Mouse (Mus musculus) forebrain, postnatal 0 days (tissue): ENCODE results near the gene Wdr11. TPM values are rescaled to one million over a fixed set of nuclear protein-coding genes. Genes with fewer than 3 reads are reported as not detected.

Experiments used
- ATAC-seq: fragments of 200-750 bp; cut with Nextera tagmentation; 2 replicates; pipeline ENCODE4 v1.8.0; 2017; ENCODE audit warnings: mild to moderate bottlenecking, moderate library complexity
- DNase-seq: peaks from one replicate; pipeline ENCODE4 v3.0.0-alpha.2; 2015
- H3K27ac ChIP-seq: fragments of 300-500 bp; sonication (generic); 2 replicates; pipeline ENCODE4 v1.5.1; 2014; ENCODE audit warnings: low read depth, mild to moderate bottlenecking, antibody characterized with exemption, low read length, moderate library complexity, mixed read lengths
- H3K27me3 ChIP-seq: fragments of 300-500 bp; sonication (generic); 2 replicates; pipeline ENCODE4 v1.6.1; 2014; ENCODE audit warnings: mild to moderate bottlenecking, low read length, mixed read lengths; ENCODE audit not compliant: insufficient read depth
- H3K36me3 ChIP-seq: fragments of 300-500 bp; sonication (generic); 2 replicates; pipeline ENCODE4 v1.6.1; 2014; ENCODE audit warnings: mild to moderate bottlenecking, moderate library complexity; ENCODE audit not compliant: insufficient read depth
- H3K4me1 ChIP-seq: fragments of 300-500 bp; sonication (generic); 2 replicates; pipeline ENCODE4 v1.6.1; 2014; ENCODE audit warnings: antibody characterized with exemption; ENCODE audit not compliant: insufficient read depth
- H3K4me2 ChIP-seq: fragments of 300-500 bp; sonication (generic); 2 replicates; pipeline ENCODE4 v1.6.1; 2014; ENCODE audit warnings: low read depth, mild to moderate bottlenecking, moderate library complexity
- H3K4me3 ChIP-seq: fragments of 300-500 bp; sonication (generic); 2 replicates; pipeline ENCODE4 v1.5.1; 2014; ENCODE audit warnings: low read depth, low read length, mixed read lengths
- H3K9ac ChIP-seq: fragments of 300-500 bp; sonication (generic); 2 replicates; pipeline ENCODE4 v1.6.1; 2014; ENCODE audit warnings: mild to moderate bottlenecking
- H3K9me3 ChIP-seq: fragments of 300-500 bp; sonication (generic); 2 replicates; pipeline ENCODE4 v1.6.1; 2016; ENCODE audit warnings: low read length
- CTCF ChIP-seq: sonication (generic); IDR thresholded peaks from 2 replicates; pipeline ENCODE4 v1.5.1; 2016; ENCODE audit warnings: antibody characterized with exemption, control low read depth, low read depth
- WGBS: fragments of 180-500 bp; shearing (Covaris S2); extraction: QIAGEN DNeasy Blood & Tissue Kit; methylation state at CpG from one replicate; pipeline ENCODE4 v1.1.7; 2014; 5-methylcytosine and 5-hydroxymethylcytosine counted together
- polyA plus RNA-seq: library from polyadenylated mRNA; unstranded; fragments of >200 nt; fragmentation: Nextera tagmentation; extraction: Ambion mirVana; gene quantifications from 2 replicates; pipeline ENCODE4 v1.2.1, GENCODE M21; 2015
- total RNA-seq: library from RNA; depleted of rRNA; stranded (reverse); fragments of >200 nt; gene quantifications from 2 replicates; pipeline ENCODE4 v1.2.3, GENCODE M21; 2014

Wdr11 gene
- total and polyA plus RNA-seq, 2 experiments from 2014 or later, result 29.5 to 42.6 TPM

- 93% methylated on average over 2 of the region's 2 CpGs for WGBS
- DNase-seq (no peak), ATAC-seq (no peak)
- Histone ChIP-seq H3K4me2 (no peak overlapping the region), H3K36me3 (peaks cover 24% of the 10 kb centered on the region), H3K9me3 (no peaks in the 10 kb centered on the region), H3K4me1 (peaks cover 7% of the 10 kb centered on the region; the same call in 1 of the 2 replicates), H3K4me3 (no peak overlapping the region), H3K9ac (no peak overlapping the region), H3K27me3 (no peaks in the 10 kb centered on the region), H3K27ac (no peak overlapping the region)
- TF ChIP-seq CTCF, result no peak
These were observed 5.5 kb downstream of the Wdr11 start for GRCm38 (mm10) chr7:129597186-129597585.

- DNase-seq (no peak), ATAC-seq (no peak)
- Histone ChIP-seq H3K4me3 (no peak overlapping the region), H3K27ac (no peak overlapping the region), H3K27me3 (no peaks in the 10 kb centered on the region), H3K9me3 (no peaks in the 10 kb centered on the region), H3K9ac (no peak overlapping the region), H3K36me3 (peaks cover 77% of the 10 kb centered on the region), H3K4me2 (no peak overlapping the region), H3K4me1 (no peaks in the 10 kb centered on the region)
- 95% methylated on average over 8 of the region's 8 CpGs for WGBS
- no peak for TF ChIP-seq CTCF
These were observed 14.6 kb downstream of the Wdr11 start for GRCm38 (mm10) chr7:129606291-129606690.

- H3K36me3 ChIP-seq, result peaks cover 50% of the 10 kb centered on the region
- no peak overlapping the region for H3K4me3 ChIP-seq
- H3K27me3 ChIP-seq, result no peaks in the 10 kb centered on the region
- no peak overlapping the region for H3K9ac ChIP-seq
- 97% methylated on average over 5 of the region's 5 CpGs for WGBS
- no peaks in the 10 kb centered on the region for H3K4me1 ChIP-seq
- H3K27ac ChIP-seq, result no peak overlapping the region
- no peak overlapping the region for H3K4me2 ChIP-seq
- no peak for DNase-seq
- H3K9me3 ChIP-seq, result no peaks in the 10 kb centered on the region
- TF ChIP-seq CTCF, result no peak
- no peak for ATAC-seq
These were observed 29.5 kb downstream of the Wdr11 start for GRCm38 (mm10) chr7:129621141-129621540.

- TF ChIP-seq CTCF, result no peak
- 96% methylated on average over 7 of the region's 7 CpGs for WGBS
- H3K27me3 ChIP-seq, result no peaks in the 10 kb centered on the region
- ATAC-seq (no peak), DNase-seq (no peak)
- H3K36me3 ChIP-seq, result peaks cover 73% of the 10 kb centered on the region
- no peak overlapping the region for H3K4me2 ChIP-seq
- H3K4me3 ChIP-seq, result no peak overlapping the region
- H3K9ac ChIP-seq, result no peak overlapping the region
- H3K4me1 ChIP-seq, result no peaks in the 10 kb centered on the region
- no peaks in the 10 kb centered on the region for H3K9me3 ChIP-seq
- no peak overlapping the region for H3K27ac ChIP-seq
These were observed 38.7 kb downstream of the Wdr11 start for GRCm38 (mm10) chr7:129630351-129630750.

- no peak for DNase-seq
- ATAC-seq, result no peak
These were observed 39.8 kb downstream of the Wdr11 start for GRCm38 (mm10) chr7:129631453-129631852.

GRCm38 (mm10) chr7:129635898-129636640 lies 44.4 kb downstream of the Wdr11 start:
- Histone ChIP-seq H3K4me3 (no peak overlapping the region), H3K36me3 (peaks cover 41% of the 10 kb centered on the region), H3K27ac (no peak overlapping the region), H3K9ac (no peak overlapping the region), H3K4me2 (no peak overlapping the region), H3K27me3 (no peaks in the 10 kb centered on the region), H3K4me1 (no peaks in the 10 kb centered on the region), H3K9me3 (no peaks in the 10 kb centered on the region)
- WGBS, result 91% methylated on average over 12 of the region's 12 CpGs
- TF ChIP-seq CTCF, result no peak
- ATAC-seq (no peak), DNase-seq (no peak)

More at GRCm38 (mm10) chr7:129631453-129631852, 39.8 kb downstream of the Wdr11 start:
- Histone ChIP-seq H3K4me2 (no peak overlapping the region), H3K9me3 (no peaks in the 10 kb centered on the region), H3K4me3 (no peak overlapping the region), H3K27ac (no peak overlapping the region), H3K27me3 (no peaks in the 10 kb centered on the region), H3K9ac (no peak overlapping the region), H3K36me3 (peaks cover 64% of the 10 kb centered on the region), H3K4me1 (no peaks in the 10 kb centered on the region)
- WGBS, result 95% methylated on average over 6 of the region's 6 CpGs
- TF ChIP-seq CTCF, result no peak

- H3K9ac ChIP-seq, result no peak overlapping the region
- ATAC-seq (no peak), DNase-seq (no peak)
- TF ChIP-seq CTCF, result no peak
- H3K27ac ChIP-seq, result no peak overlapping the region
- H3K4me2 ChIP-seq, result no peak overlapping the region
- no peaks in the 10 kb centered on the region for H3K27me3 ChIP-seq
- H3K4me1 ChIP-seq, result no peaks in the 10 kb centered on the region
- H3K36me3 ChIP-seq, result peaks cover 32% of the 10 kb centered on the region
- H3K4me3 ChIP-seq, result no peak overlapping the region
- H3K9me3 ChIP-seq, result no peaks in the 10 kb centered on the region
- 82% methylated on average over 9 of the region's 9 CpGs for WGBS
These were observed 45.3 kb downstream of the Wdr11 start for GRCm38 (mm10) chr7:129636992-129637391.
